Comparison of ENCODE assay signal across 29 mouse cellular contexts in genomic region chr17:48275736-48276135, GRCm38 (mm10). TPM values are rescaled to one million over a fixed set of nuclear protein-coding genes. Genes with fewer than 3 reads are reported as not detected.
DNase-seq lines count a peak whose midpoint lies in the region; ATAC-seq and TF ChIP-seq lines count a peak whose summit lies in the region.
"Had no signal": no experiment of that assay in that cellular context is flagged by ENCODE, and none has a peak within 500 bp of the region (broad histone marks: within the 10 kb centered on the region; RNA-seq: fewer than 3 reads in every experiment).

No protein-coding gene starts in this region.

- H3K4me2 ChIP-seq in liver, postnatal 0 days (ENCODE audit: low read depth, low read length), result no peak overlapping the region
- peak overlapping the region; percentile 12 for H3K4me2 ChIP-seq in liver, embryonic 12.5 days
- H3K4me2 ChIP-seq: embryonic facial prominence, embryonic 15.5 days; forebrain, embryonic 15.5 days; heart, embryonic 12.5 days; hindbrain, embryonic 12.5 days had no signal

- no peak overlapping the region for H3K27ac ChIP-seq in liver, postnatal 0 days (ENCODE audit: low read depth)
- peak overlapping the region; percentile 53; the same call in 1 of the 2 replicates for H3K27ac ChIP-seq in liver, embryonic 12.5 days
- H3K27ac ChIP-seq: embryonic facial prominence, embryonic 15.5 days; forebrain, embryonic 15.5 days; hindbrain, embryonic 12.5 days had no signal

- no peak for TF ChIP-seq CTCF in liver, postnatal 0 days (IDR thresholded peaks at IDR 0.05; ENCODE audit: low read depth)

- DNase-seq in liver, result peak; percentile 64
- no peak for DNase-seq in liver, postnatal 0 days
- peak; percentile 60 for DNase-seq in R1 (ENCODE audit: low read depth, low spot score)
- DNase-seq in heart, postnatal 14 days, result no peak
- DNase-seq in cerebellum, postnatal 25 days, result no peak
- DNase-seq in gastrocnemius, postnatal 14 days, result no peak
- DNase-seq: adrenal gland, postnatal 10 days; cerebellum, adult 18-20 months; cerebellum, postnatal 10 days; embryo, embryonic 11 days; gastrocnemius, postnatal 25 days; heart, postnatal 36 days; kidney, adult 11 months had no signal

- intact Hi-C loops in heart, postnatal 14 days (cut with DNase I), result loop anchor here (5.0 kb wide), 1 partner anchor 132 kb away; the partner anchor contains the start of gene Nfya
- intact Hi-C loops in gastrocnemius, postnatal 14 days (cut with DNase I; ENCODE audit: low total_unique reads), result loop anchor here (2.0 to 10.0 kb wide), 2 partner anchors 65 to 329 kb away; no protein-coding TSS in a partner anchor

- no peak overlapping the region for H3K9ac ChIP-seq in liver, postnatal 0 days (replicated peaks)
- peak overlapping the region; percentile 18; the same call in 1 of the 2 replicates for H3K9ac ChIP-seq in liver, embryonic 12.5 days
- H3K9ac ChIP-seq: embryonic facial prominence, embryonic 15.5 days; forebrain, embryonic 15.5 days; heart, embryonic 12.5 days; hindbrain, embryonic 12.5 days had no signal

- H3K27me3 ChIP-seq in liver, postnatal 0 days (ENCODE audit: insufficient read depth, low read length), result no peaks in the 10 kb centered on the region
- H3K27me3 ChIP-seq in liver, embryonic 12.5 days (replicated peaks), result no peaks in the 10 kb centered on the region
- H3K27me3 ChIP-seq: embryonic facial prominence, embryonic 15.5 days; forebrain, embryonic 15.5 days; heart, embryonic 12.5 days; hindbrain, embryonic 12.5 days had no signal

- peaks cover 30% of the 10 kb centered on the region for H3K4me1 ChIP-seq in liver, postnatal 0 days (ENCODE audit: insufficient read depth)
- peaks cover 79% of the 10 kb centered on the region for H3K4me1 ChIP-seq in liver, embryonic 12.5 days
- H3K4me1 ChIP-seq: forebrain, embryonic 15.5 days; hindbrain, embryonic 12.5 days had no signal

- H3K4me3 ChIP-seq in liver, postnatal 0 days (ENCODE audit: low read depth, low read length), result no peak overlapping the region
- H3K4me3 ChIP-seq in liver, embryonic 12.5 days, result no peak overlapping the region
- H3K4me3 ChIP-seq: embryonic facial prominence, embryonic 15.5 days; erythroblast, embryonic 14.5 days; forebrain, embryonic 15.5 days; heart, embryonic 12.5 days; hindbrain, embryonic 12.5 days had no signal

- no peak for ATAC-seq in liver, postnatal 0 days
- no peak for ATAC-seq in liver, embryonic 12.5 days
- ATAC-seq: forebrain, embryonic 15.5 days; hindbrain, embryonic 16.5 days; Patski had no signal

- WGBS in liver, postnatal 0 days (ENCODE audit: insufficient replicate concordance), result 45% methylated on average over 7 of the region's 7 CpGs
- 28% methylated on average over 7 of the region's 7 CpGs for WGBS in liver, embryonic 12.5 days (ENCODE audit: insufficient replicate concordance)

- no peaks in the 10 kb centered on the region for H3K9me3 ChIP-seq in liver, postnatal 0 days (ENCODE audit: low read length)
- no peaks in the 10 kb centered on the region for H3K9me3 ChIP-seq in liver, embryonic 12.5 days (replicated peaks)
- H3K9me3 ChIP-seq: embryonic facial prominence, embryonic 15.5 days; forebrain, embryonic 15.5 days; heart, embryonic 12.5 days; hindbrain, embryonic 12.5 days had no signal

- TF ChIP-seq EP300 in liver, postnatal 0 days (IDR thresholded peaks at IDR 0.05; ENCODE audit: low read depth), result no peak

- H3K36me3 ChIP-seq in liver, postnatal 0 days (replicated peaks; ENCODE audit: insufficient read depth, low read length), result no peaks in the 10 kb centered on the region
- H3K36me3 ChIP-seq in liver, embryonic 12.5 days, result no peaks in the 10 kb centered on the region
- H3K36me3 ChIP-seq: embryonic facial prominence, embryonic 15.5 days; forebrain, embryonic 15.5 days; heart, embryonic 12.5 days; hindbrain, embryonic 12.5 days had no signal

RNA-seq across cellular contexts. Expression of gene Treml4, which starts 11.6 kb away (rescaled TPM):
- 7.9 and 9.2 TPM in 2 replicates for polyA plus RNA-seq in liver, postnatal 0 days (2015; fragmentation: Nextera tagmentation; extraction: Ambion mirVana)
- 2.8 and 3.7 TPM in 2 replicates for polyA plus RNA-seq in liver, embryonic 12.5 days (2016; fragmentation: Nextera tagmentation; extraction: Ambion mirVana)
- total RNA-seq in heart, postnatal 14 days (2021), result under 1 TPM in 1 of 2 experiments, not detected in 1; 0.29 TPM
- total RNA-seq in gastrocnemius, postnatal 14 days (2021), result not detected
- total RNA-seq: common myeloid progenitor, adult 5-6 weeks; gastrocnemius, adult 18-20 months; gastrocnemius, postnatal 25 days had no signal
- polyA plus RNA-seq: embryonic facial prominence, embryonic 11.5 days; forebrain, embryonic 11.5 days; forebrain, embryonic 15.5 days; hindbrain, embryonic 12.5 days; Patski had no signal

RNA-seq across cellular contexts. Expression of gene Treml2, which starts 23.6 kb away (rescaled TPM):
- 2.0 and 2.7 TPM in 2 replicates for polyA plus RNA-seq in liver, postnatal 0 days (2015; fragmentation: Nextera tagmentation; extraction: Ambion mirVana)
- polyA plus RNA-seq in liver, embryonic 12.5 days (2016; fragmentation: Nextera tagmentation; extraction: Ambion mirVana), result 6.3 and 7.5 TPM in 2 replicates
- under 1 TPM; 0.53 to 1.00 TPM for total RNA-seq in heart, postnatal 14 days (2021)
- total RNA-seq in gastrocnemius, postnatal 14 days (2021), result under 1 TPM; 0.10 to 0.11 TPM
- polyA plus RNA-seq: hindbrain, embryonic 16.5 days; Patski had no signal

RNA-seq across cellular contexts. Expression of gene Trem3, which starts 28.2 kb away (rescaled TPM):
- 12.2 and 14.3 TPM in 2 replicates for polyA plus RNA-seq in liver, postnatal 0 days (2015; fragmentation: Nextera tagmentation; extraction: Ambion mirVana)
- 0.77 and 1.3 TPM in 2 replicates for polyA plus RNA-seq in liver, embryonic 12.5 days (2016; fragmentation: Nextera tagmentation; extraction: Ambion mirVana)
- not detected for total RNA-seq in heart, postnatal 14 days (2021)
- total RNA-seq in gastrocnemius, postnatal 14 days (2021), result not detected
- total RNA-seq: gastrocnemius, adult 18-20 months; gastrocnemius, postnatal 25 days; heart, adult 8-10 months; heart, postnatal 36 days; MEL had no signal
- polyA plus RNA-seq: embryonic facial prominence, embryonic 15.5 days; erythroblast, embryonic 14.5 days; forebrain, embryonic 11.5 days; forebrain, embryonic 15.5 days; heart, embryonic 12.5 days; heart, embryonic 16.5 days; hindbrain, embryonic 12.5 days; hindbrain, embryonic 16.5 days had no signal

RNA-seq across cellular contexts. Expression of gene B430306N03Rik, which starts 40.2 kb away (rescaled TPM):
- 4.7 and 5.1 TPM in 2 replicates for polyA plus RNA-seq in liver, postnatal 0 days (2015; fragmentation: Nextera tagmentation; extraction: Ambion mirVana)
- 1.4 and 2.0 TPM in 2 replicates for polyA plus RNA-seq in liver, embryonic 12.5 days (2016; fragmentation: Nextera tagmentation; extraction: Ambion mirVana)
- total RNA-seq in heart, postnatal 14 days (2021), result under 1 TPM; 0.10 to 0.20 TPM
- total RNA-seq in gastrocnemius, postnatal 14 days (2021), result under 1 TPM; 0.06 to 0.07 TPM
- total RNA-seq: gastrocnemius, postnatal 25 days had no signal
- polyA plus RNA-seq: embryonic facial prominence, embryonic 11.5 days; forebrain, embryonic 11.5 days; hindbrain, embryonic 12.5 days had no signal

RNA-seq across cellular contexts. Expression of gene Trem1, which starts 43.2 kb away (rescaled TPM):
- 1.6 and 2.1 TPM in 2 replicates for polyA plus RNA-seq in liver, postnatal 0 days (2015; fragmentation: Nextera tagmentation; extraction: Ambion mirVana)
- polyA plus RNA-seq in liver, embryonic 12.5 days (2016; fragmentation: Nextera tagmentation; extraction: Ambion mirVana), result 0.42 and 0.56 TPM in 2 replicates
- under 1 TPM; 0.10 to 0.15 TPM for total RNA-seq in heart, postnatal 14 days (2021)
- not detected for total RNA-seq in gastrocnemius, postnatal 14 days (2021)
- total RNA-seq: gastrocnemius, adult 18-20 months; gastrocnemius, postnatal 25 days; heart, postnatal 36 days; MEL had no signal
- polyA plus RNA-seq: embryonic facial prominence, embryonic 15.5 days; erythroblast, embryonic 14.5 days; forebrain, embryonic 11.5 days; forebrain, embryonic 15.5 days; frontal cortex, adult 2 months; hindbrain, embryonic 16.5 days; Patski had no signal

Comparison
In these comparisons a context has a peak if more than half of its experiments do, and no peak if none do; other contexts are left out.
1. DNase-seq: peak in liver (single experiment) and R1 (single experiment); none in liver, postnatal 0 days (single experiment), heart, postnatal 14 days (0 of 2), cerebellum, postnatal 25 days (0 of 2) and gastrocnemius, postnatal 14 days (single experiment).